Mouse (Mus musculus): ENCODE results near the gene Ttc23. TPM values are rescaled to one million over a fixed set of nuclear protein-coding genes. Genes with fewer than 3 reads are reported as not detected.

The Ttc23 gene
- polyA plus RNA-seq (2012): 0.10 and 0.32 TPM in 2 replicates

- TF ChIP-seq GATA1 (IDR thresholded peaks at IDR 0.05; ENCODE audit: low read length): no peak
These were observed at the start of gene Ttc23 for GRCm38 (mm10) chr7:67647277-67647676. TSS of gene Ttc23 (plus strand) at chr7:67647410.

- no peak for TF ChIP-seq GATA1 (IDR thresholded peaks at IDR 0.05; ENCODE audit: low read length)
These were observed 49.2 kb upstream of the Ttc23 start for GRCm38 (mm10) chr7:67598050-67598449.

- TF ChIP-seq GATA1 (IDR thresholded peaks at IDR 0.05; ENCODE audit: low read length): no peak
These were observed 42.1 kb upstream of the Ttc23 start for GRCm38 (mm10) chr7:67605114-67605513.

GRCm38 (mm10) chr7:67606250-67606649 lies 41.0 kb upstream of the Ttc23 start:
- no peak for TF ChIP-seq GATA1 (IDR thresholded peaks at IDR 0.05; ENCODE audit: low read length)

- no peak for TF ChIP-seq GATA1 (IDR thresholded peaks at IDR 0.05; ENCODE audit: low read length)
These were observed 39.4 kb upstream of the Ttc23 start for GRCm38 (mm10) chr7:67607669-67608347.

GRCm38 (mm10) chr7:67608348-67609024 lies 38.7 kb upstream of the Ttc23 start:
- TF ChIP-seq GATA1 (IDR thresholded peaks at IDR 0.05; ENCODE audit: low read length): no peak

GRCm38 (mm10) chr7:67613795-67614463 lies 33.3 kb upstream of the Ttc23 start:
- TF ChIP-seq GATA1 (IDR thresholded peaks at IDR 0.05; ENCODE audit: low read length): no peak

- TF ChIP-seq GATA1 (IDR thresholded peaks at IDR 0.05; ENCODE audit: low read length): no peak
These were observed 32.7 kb upstream of the Ttc23 start for GRCm38 (mm10) chr7:67614464-67614861.

- TF ChIP-seq GATA1 (IDR thresholded peaks at IDR 0.05; ENCODE audit: low read length): no peak
These were observed 30.3 kb upstream of the Ttc23 start for GRCm38 (mm10) chr7:67616890-67617289.

- no peak for TF ChIP-seq GATA1 (IDR thresholded peaks at IDR 0.05; ENCODE audit: low read length)
These were observed 29.6 kb upstream of the Ttc23 start for GRCm38 (mm10) chr7:67617646-67618045.

GRCm38 (mm10) chr7:67618316-67618715 lies 28.9 kb upstream of the Ttc23 start:
- no peak for TF ChIP-seq GATA1 (IDR thresholded peaks at IDR 0.05; ENCODE audit: low read length)

GRCm38 (mm10) chr7:67619836-67620235 lies 27.4 kb upstream of the Ttc23 start:
- TF ChIP-seq GATA1 (IDR thresholded peaks at IDR 0.05; ENCODE audit: low read length): no peak

GRCm38 (mm10) chr7:67622151-67622550 lies 25.1 kb upstream of the Ttc23 start:
- no peak for TF ChIP-seq GATA1 (IDR thresholded peaks at IDR 0.05; ENCODE audit: low read length)

- TF ChIP-seq GATA1 (IDR thresholded peaks at IDR 0.05; ENCODE audit: low read length): no peak
These were observed 20.5 kb upstream of the Ttc23 start for GRCm38 (mm10) chr7:67626671-67627070.

GRCm38 (mm10) chr7:67629681-67630080 lies 17.5 kb upstream of the Ttc23 start:
- no peak for TF ChIP-seq GATA1 (IDR thresholded peaks at IDR 0.05; ENCODE audit: low read length)

- no peak for TF ChIP-seq GATA1 (IDR thresholded peaks at IDR 0.05; ENCODE audit: low read length)
These were observed 16.4 kb upstream of the Ttc23 start for GRCm38 (mm10) chr7:67630817-67631216.

Measured in G1E-ER4 (cell line).